Mouse (Mus musculus) thymus, postnatal 0 days (tissue): ENCODE results near the gene Ankrd55. TPM values are rescaled to one million over a fixed set of nuclear protein-coding genes. Genes with fewer than 3 reads are reported as not detected.
"Not testable (repeated sequence)": the region's sequence is repeated elsewhere in the genome, so short reads cannot be mapped to it uniquely, and the experiment has no call there.

Experiments
- DNase-seq: peaks from one replicate; pipeline ENCODE4 v3.0.0-alpha.2; 2015; ENCODE audit warnings: low spot score
- polyA plus RNA-seq: library from polyadenylated mRNA; unstranded; fragments of >200 nt; fragmentation: Nextera tagmentation; extraction: Ambion mirVana; gene quantifications from 2 replicates; pipeline ENCODE4 v1.2.1, GENCODE M21; 2015

Gene Ankrd55
- polyA plus RNA-seq, 1 experiment from 2014 or later: 1.9 TPM

GRCm38 (mm10) chr13:112292489-112292888, 4.2 kb downstream of the Ankrd55 start:
- DNase-seq: peak; percentile 36

GRCm38 (mm10) chr13:112293092-112293491, 4.8 kb downstream of the Ankrd55 start:
- DNase-seq: no peak

- DNase-seq: no peak
Measured at GRCm38 (mm10) chr13:112294446-112294845, 6.2 kb downstream of the Ankrd55 start.

GRCm38 (mm10) chr13:112297781-112298180, 9.5 kb downstream of the Ankrd55 start:
- DNase-seq: no peak

GRCm38 (mm10) chr13:112303429-112303828, 15.2 kb downstream of the Ankrd55 start:
- no peak for DNase-seq

- peak; percentile 85 for DNase-seq
Measured at GRCm38 (mm10) chr13:112308672-112309071, 20.4 kb downstream of the Ankrd55 start.

GRCm38 (mm10) chr13:112311611-112312010, 23.4 kb downstream of the Ankrd55 start:
- DNase-seq: not testable (repeated sequence)

GRCm38 (mm10) chr13:112315442-112315841, 27.2 kb downstream of the Ankrd55 start:
- DNase-seq: no peak

- no peak for DNase-seq
Measured at GRCm38 (mm10) chr13:112316622-112317482, 28.6 kb downstream of the Ankrd55 start.

- DNase-seq: no peak
Measured at GRCm38 (mm10) chr13:112318124-112318523, 29.9 kb downstream of the Ankrd55 start.

GRCm38 (mm10) chr13:112323591-112324266, 35.5 kb downstream of the Ankrd55 start:
- no peak for DNase-seq

GRCm38 (mm10) chr13:112325126-112325525, 36.9 kb downstream of the Ankrd55 start:
- DNase-seq: no peak

GRCm38 (mm10) chr13:112326403-112326802, 38.2 kb downstream of the Ankrd55 start:
- no peak for DNase-seq

GRCm38 (mm10) chr13:112326977-112327376, 38.7 kb downstream of the Ankrd55 start:
- DNase-seq: no peak

GRCm38 (mm10) chr13:112327511-112327910, 39.3 kb downstream of the Ankrd55 start:
- DNase-seq: no peak

- no peak for DNase-seq
Measured at GRCm38 (mm10) chr13:112330257-112330656, 42.0 kb downstream of the Ankrd55 start.

- no peak for DNase-seq
Measured at GRCm38 (mm10) chr13:112330919-112331681, 42.8 kb downstream of the Ankrd55 start.

GRCm38 (mm10) chr13:112331682-112332061, 43.4 kb downstream of the Ankrd55 start:
- DNase-seq: no peak

- no peak for DNase-seq
Measured at GRCm38 (mm10) chr13:112335531-112335930, 47.3 kb downstream of the Ankrd55 start.

- no peak for DNase-seq
Measured at GRCm38 (mm10) chr13:112337146-112337545, 48.9 kb downstream of the Ankrd55 start.

- no peak for DNase-seq
Measured at GRCm38 (mm10) chr13:112340205-112340604, 52.0 kb downstream of the Ankrd55 start.

GRCm38 (mm10) chr13:112340761-112341160, 52.5 kb downstream of the Ankrd55 start:
- DNase-seq: no peak
